Mouse (Mus musculus) ovary, postnatal 36 days (tissue): Measurements from ENCODE around the gene Rnf26.

Experiments
- DNase-seq: peaks from one replicate; pipeline ENCODE4 v3.0.0; 2022; ENCODE audit warnings: low spot score, mixed read lengths

The Rnf26 gene

GRCm38 (mm10) chr9:44113105-44113789 lies at the start of gene Rnf26, which contains the start of gene Gm49380:
Gene Rnf26, minus strand, starts transcription at chr9:44113517.
Gene Gm49380, minus strand, starts transcription at chr9:44113500.
- peak; percentile 91 for DNase-seq

DNA sequence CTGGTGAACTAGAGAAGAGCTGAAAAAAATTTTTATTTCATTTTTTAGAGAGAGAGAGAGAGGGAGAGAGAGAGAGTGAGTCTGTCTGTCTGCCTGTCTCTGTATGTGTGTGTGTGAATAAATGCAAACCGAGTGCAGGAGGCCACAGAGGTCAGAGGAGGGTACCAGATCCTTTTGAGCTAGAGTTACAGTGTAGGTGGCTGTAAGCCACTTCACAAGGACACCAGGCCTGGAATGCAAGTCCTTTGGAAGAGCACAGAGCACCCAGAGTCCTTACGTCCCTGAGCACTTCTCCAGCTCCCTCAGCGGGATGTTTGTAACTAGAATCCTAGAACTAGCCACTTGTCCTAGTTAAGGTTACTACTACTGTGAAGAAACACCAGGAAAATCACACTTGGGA lies 46.6 kb upstream of the Rnf26 start:
- DNase-seq: no peak

GRCm38 (mm10) chr9:44147290-44147689 lies 34.0 kb upstream of the Rnf26 start:
- DNase-seq: no peak

GRCm38 (mm10) chr9:44144718-44145060 lies 31.4 kb upstream of the Rnf26 start:
- DNase-seq: no peak

DNA sequence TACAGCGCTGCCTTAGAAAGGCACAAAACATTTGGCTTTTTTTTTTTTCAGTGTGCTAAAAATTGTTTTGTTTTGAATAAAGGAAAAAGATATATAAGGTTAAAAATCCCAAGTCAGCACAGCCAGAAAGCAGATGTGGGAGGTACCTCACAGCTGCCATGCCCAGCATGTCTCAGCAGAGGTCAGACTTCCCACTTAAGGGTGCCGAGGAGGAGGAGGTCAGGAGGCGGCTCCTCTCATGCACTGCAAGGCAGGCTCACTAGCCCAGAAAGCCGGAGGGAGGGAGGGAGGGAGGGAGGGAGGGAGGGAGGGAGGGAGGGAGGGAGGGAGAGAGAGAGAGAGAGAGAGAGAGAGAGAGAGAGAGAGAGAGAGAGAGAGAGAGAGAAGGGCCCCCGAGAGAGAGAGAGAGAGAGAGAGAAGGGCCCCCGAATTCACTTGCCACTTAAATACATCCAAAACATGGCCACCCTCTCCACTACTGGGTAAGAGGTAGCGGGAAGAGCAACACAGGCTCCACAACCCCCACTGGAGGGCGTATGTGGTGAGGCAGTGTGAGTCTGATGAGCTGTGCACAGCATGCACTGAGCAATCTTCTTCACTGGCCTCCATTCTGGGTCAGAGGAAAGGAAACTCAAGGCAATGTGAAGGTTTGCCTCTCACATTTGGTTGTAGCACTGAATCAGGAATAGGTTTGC lies 30.9 kb upstream of the Rnf26 start:
- DNase-seq: peak; percentile 53

DNA sequence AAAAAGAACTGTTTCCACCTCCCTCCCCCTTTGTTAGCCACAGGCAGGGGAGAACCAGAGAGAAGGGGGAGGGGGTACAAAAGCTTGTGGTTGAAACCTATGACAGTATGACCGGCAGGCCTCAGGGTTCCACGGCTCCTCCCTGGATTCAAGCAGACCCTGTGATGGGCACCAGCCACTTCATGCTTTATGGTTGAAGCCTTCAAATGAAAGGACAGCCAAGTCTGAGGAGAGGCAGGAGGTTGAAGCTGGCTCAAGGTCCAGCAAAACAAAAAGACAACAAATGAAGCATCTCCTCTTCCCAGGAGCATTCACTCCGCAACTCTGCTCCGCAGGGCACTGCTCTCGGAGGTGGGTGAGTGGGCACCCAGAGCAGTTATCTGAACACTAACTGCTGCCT lies 30.1 kb upstream of the Rnf26 start:
- DNase-seq: no peak

DNA sequence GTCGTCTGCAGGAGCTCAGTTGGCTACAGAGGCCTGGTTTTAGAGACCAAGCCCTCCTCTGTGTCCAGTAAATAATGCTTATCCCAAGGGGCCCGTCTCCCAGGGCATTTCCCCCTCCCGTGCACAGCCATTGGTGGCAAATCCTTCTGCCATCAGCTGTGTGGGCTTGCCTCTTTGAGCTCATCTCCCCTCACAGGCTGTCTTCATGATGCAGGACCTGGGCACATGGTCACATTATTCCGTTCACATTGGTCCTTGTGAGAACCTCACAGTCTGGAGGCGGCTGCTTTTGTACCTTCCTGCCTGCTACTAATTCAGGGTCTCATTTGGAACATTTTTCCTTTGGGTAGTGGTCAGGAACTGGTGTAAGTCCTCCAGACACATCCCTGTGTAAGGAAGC lies 28.6 kb upstream of the Rnf26 start:
- no peak for DNase-seq

DNA sequence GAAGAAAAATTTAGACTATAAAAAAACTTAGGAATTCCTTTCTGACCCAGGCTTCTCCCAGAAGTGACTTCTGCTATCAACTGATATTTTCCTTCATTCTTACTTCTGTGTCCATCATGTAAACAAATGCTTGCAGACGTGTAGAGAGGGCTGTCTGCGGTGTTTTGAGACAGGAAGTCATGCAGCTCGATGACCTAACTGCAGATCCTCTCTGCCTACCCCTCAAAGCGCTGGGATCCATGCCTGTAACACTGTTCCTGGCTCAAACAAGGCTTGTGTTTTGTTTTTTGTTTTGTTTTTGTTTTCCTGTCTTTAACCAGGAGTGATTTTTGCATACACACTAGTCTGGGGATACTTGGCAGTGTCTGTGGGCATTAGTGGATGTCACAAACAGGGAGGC lies 24.5 kb upstream of the Rnf26 start:
- DNase-seq: no peak

- no peak for DNase-seq
Observed at GRCm38 (mm10) chr9:44135731-44136411, 22.6 kb upstream of the Rnf26 start.

DNA sequence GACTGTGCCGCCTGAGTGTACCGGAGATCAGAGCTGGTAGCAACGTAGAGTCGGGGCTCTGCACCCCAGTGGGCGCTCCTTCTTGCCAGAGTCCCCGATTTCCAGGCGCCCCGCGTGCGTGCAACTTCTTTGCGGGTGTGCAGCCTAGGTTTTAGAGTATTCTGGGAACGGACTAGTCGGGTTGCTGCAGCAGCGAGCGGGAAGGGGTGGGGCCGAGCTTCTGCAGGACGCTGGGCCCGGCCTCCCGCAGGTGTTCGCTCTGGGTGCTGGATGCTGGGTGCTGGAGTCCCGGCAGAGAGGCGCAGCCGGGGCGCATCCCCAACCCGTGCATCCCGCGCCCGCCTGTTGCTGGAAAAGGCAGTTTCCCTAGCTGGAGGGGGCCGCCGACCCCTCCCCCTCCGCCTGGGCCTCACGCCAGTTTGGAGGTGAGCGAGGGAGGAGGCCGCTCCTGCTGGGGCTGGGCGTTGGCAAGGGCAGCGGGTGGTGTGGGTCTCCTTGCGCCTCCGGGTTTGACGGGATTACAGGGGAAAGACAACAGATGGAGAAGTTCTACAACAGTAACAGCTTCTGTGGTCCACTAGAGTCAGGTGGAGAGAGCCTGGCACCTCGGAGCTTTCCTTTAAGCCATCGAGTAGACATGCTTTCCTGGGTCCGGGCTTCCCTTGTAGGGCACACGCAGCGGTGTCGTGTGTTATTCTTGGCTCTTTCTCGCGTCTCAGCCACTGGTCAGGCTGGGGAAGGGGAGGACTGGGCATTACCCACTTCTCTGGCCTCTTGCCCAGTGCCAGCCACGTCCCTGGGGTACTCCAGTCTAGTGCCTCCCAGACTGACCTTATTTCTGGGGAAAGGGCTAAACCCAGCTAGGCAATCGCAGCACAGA lies 21.8 kb upstream of the Rnf26 start:
- DNase-seq: peak; percentile 59

GRCm38 (mm10) chr9:44134101-44134850 lies 21.0 kb upstream of the Rnf26 start, which contains the start of gene Mcam:
Gene Mcam, plus strand, starts transcription at chr9:44134469.
- peak; percentile 79 for DNase-seq

DNA sequence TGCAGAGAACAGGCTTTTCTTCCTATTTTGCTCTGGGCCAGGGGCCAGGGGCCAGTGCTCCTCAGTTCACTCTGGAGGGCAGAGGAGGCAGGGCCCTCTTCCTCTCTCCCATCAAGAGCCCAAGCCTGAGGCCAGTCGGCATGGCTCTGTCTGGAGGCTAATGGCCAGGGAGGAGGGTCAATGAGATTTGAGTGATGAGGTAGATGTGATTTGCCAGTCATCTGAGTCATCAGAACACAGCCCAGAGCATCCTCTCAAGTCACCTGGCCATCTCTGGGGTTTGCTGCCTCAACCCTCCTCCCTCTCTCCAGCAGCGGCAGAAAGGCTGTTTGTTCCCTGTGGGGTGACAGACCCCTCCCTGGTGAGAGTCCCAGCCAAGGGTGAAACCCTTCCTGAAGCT lies 20.0 kb upstream of the Rnf26 start:
- DNase-seq: no peak

DNA sequence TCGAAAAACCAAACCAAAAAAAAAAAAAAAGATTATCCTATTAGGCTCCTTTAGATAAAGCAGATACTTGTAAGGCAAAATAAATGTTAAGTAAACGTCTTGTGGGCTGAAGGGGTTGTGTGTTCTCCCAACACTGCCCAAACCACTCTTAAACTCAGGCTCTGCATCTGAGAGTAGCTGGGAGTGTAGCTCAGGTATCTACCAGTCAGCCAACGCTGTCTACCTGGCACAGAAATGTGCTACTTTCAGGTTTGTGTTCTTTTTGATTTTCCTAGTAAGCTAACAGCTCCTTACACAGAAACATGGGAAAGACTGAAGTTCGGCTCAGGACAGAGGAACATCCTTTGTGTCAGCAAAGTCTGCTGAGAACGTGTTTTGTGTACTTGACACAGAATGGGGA lies 18.9 kb upstream of the Rnf26 start:
- DNase-seq: no peak

GRCm38 (mm10) chr9:44131276-44131590 lies 17.9 kb upstream of the Rnf26 start:
- DNase-seq: no peak

GRCm38 (mm10) chr9:44130581-44131275 lies 17.4 kb upstream of the Rnf26 start:
- no peak for DNase-seq

DNA sequence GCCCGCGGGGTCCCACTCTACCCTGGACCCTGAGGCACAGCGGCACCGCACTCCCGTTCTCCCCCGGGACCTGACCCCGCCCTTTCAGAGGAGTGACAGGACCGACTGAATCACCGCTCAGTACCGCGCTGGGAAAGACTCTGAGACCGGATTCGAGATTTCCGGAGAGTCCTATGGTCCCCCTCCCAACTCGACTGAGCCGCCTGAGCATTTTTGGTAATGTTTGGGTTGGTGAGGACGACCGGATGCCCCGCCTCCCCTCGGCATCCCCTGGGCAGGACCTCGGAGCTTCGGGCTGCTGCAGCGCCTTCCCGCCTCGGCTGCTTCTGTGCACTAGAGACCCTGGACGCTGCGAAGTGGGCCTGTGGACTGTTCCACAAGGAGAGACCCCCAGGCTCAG lies 16.7 kb upstream of the Rnf26 start:
- peak; percentile 57 for DNase-seq

GRCm38 (mm10) chr9:44129633-44130032 lies 16.3 kb upstream of the Rnf26 start:
- no peak for DNase-seq

DNA sequence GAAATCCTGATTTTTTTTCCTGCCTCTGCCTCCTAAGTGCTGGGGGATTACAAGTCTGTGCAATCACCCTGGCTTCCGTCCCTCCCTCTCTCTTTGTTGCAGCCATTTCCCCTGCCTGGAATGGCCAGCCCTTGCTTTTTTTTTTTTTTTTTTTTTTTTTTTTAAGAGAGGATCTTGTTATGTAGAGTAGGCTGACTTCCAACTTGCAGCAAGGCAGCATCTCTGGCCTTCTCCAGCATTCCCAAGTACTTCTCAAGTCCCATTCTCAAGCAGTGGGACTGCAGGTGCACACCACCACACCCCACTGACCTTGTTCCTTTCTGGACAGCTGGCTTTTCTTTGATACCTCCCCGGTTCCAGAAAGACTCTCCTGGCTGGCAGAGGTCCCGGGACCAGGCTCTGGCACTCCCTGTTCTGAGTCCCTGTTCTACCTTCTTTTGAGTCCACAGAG lies 14.1 kb upstream of the Rnf26 start:
- no peak for DNase-seq

- DNase-seq: no peak
Observed at GRCm38 (mm10) chr9:44126746-44127145, 13.4 kb upstream of the Rnf26 start.

DNA sequence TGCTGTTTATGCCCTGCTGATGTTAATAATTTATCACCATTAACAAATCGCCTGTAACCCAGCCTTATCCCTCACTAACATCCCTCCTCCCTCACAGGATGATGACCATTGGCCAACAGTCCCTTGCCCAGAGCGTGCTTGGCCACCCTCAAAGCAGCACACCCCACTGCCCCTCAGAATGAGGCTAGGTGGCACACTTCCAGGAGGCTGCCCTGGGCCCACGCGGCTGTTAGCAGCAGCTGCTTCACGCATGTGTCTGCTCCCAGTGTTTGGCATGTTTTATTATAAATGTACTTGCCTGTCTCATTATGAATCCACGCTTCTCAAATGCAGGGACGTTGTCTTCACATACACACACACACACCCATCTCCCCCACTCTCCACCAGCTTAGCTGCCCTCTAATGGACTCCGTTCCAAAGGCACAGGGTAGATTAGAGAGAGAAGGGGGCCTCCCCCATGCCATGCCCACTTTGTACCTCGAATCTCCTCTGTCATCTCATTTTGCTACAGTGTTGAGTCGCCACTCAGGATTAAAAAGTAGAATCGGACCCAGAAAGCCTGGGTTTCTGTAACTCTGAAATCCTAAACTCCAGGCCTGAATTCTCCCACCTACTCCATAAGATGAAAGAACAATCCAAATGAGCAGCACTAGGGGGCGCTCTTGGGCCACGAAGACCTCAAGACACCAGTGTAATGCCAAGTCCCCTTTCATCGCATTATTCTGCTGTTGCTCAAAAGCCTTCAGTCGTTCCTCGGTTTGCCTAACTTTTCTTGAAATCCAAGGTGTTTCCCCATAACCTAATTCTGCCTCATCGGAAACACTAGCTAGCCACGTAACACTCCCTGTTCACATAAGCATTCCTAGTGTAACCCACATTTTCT lies 12.5 kb upstream of the Rnf26 start:
- DNase-seq: peak; percentile 73
